ENCODE assay signal across 8 mouse cellular contexts in the genomic region with DNA sequence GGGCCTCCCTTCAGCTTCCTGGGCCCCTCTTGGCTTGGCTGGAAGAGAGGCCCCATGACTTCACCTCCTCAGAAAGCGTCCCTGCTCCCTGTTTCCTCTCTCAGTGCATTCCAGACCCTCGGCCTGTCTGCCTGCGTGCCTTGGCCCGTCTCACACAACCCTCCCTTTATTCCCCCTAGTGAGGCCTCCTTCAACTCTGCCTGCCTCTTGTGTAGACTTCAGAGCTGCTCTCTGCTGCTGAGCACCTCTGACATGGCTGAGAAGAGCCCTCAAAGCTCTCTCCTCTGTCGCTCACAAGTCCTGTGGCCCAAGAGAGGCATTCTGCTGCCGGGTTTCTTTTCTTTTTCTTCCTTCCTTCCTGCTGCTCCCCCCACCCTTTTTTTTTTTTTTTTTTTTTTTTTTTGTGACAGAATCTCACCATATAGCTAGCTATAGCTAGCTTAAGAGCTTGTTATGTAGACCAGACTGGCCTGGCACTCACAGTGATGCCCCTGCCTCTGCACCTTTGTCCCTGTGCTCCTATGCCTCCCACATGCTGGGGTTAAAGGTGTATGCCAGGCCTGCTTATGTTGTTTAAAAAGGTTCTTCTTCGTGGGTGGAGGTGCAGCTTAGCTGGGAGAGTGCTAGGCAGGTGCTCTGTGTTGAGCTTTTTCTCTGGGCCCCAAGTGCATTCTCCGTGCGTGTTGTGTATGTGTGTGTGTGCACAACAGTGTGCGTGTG. TPM values are rescaled to one million over a fixed set of nuclear protein-coding genes. Genes with fewer than 3 reads are reported as not detected.
DNase-seq lines count a peak whose midpoint lies in the region; ATAC-seq and TF ChIP-seq lines count a peak whose summit lies in the region.

No protein-coding gene starts in this region.

- H3K27me3 ChIP-seq in embryonic facial prominence, embryonic 13.5 days, result no peaks in the 10 kb centered on the region
- H3K27me3 ChIP-seq in intestine, postnatal 0 days (replicated peaks; ENCODE audit: control insufficient read depth, insufficient read depth, low read length), result no peaks in the 10 kb centered on the region
- no peaks in the 10 kb centered on the region for H3K27me3 ChIP-seq in midbrain, embryonic 13.5 days

- H3K9me3 ChIP-seq in embryonic facial prominence, embryonic 13.5 days, result no peaks in the 10 kb centered on the region
- H3K9me3 ChIP-seq in intestine, postnatal 0 days (ENCODE audit: control insufficient read depth), result no peaks in the 10 kb centered on the region
- no peaks in the 10 kb centered on the region for H3K9me3 ChIP-seq in midbrain, embryonic 13.5 days

- peak overlapping the region; percentile 37 for H3K9ac ChIP-seq in embryonic facial prominence, embryonic 13.5 days
- peak overlapping the region; percentile 27; the same call in 1 of the 2 replicates for H3K9ac ChIP-seq in intestine, postnatal 0 days (ENCODE audit: low read depth, low read length)
- H3K9ac ChIP-seq in midbrain, embryonic 13.5 days (replicated peaks), result no peak overlapping the region

- H3K4me1 ChIP-seq in embryonic facial prominence, embryonic 13.5 days, result peaks cover 44% of the 10 kb centered on the region
- H3K4me1 ChIP-seq in intestine, postnatal 0 days (replicated peaks; ENCODE audit: control insufficient read depth, insufficient read depth, low read length), result peaks cover 21% of the 10 kb centered on the region
- peaks cover 24% of the 10 kb centered on the region for H3K4me1 ChIP-seq in midbrain, embryonic 13.5 days (replicated peaks)

- no peak for TF ChIP-seq CTCF in intestine, postnatal 0 days (IDR thresholded peaks at IDR 0.05; ENCODE audit: low read depth)

- DNase-seq in gastrocnemius, postnatal 14 days, result peak; percentile 34
- DNase-seq in gastrocnemius, postnatal 36 days, result no peak
- DNase-seq in cerebellum, adult 11 months, result no peak
- no peak for DNase-seq in B cell, adult 2 months

- ATAC-seq in embryonic facial prominence, embryonic 13.5 days (ENCODE audit: insufficient number of reproducible peaks, insufficient read depth, low FRiP score, low TSS enrichment, low read depth), result peak; percentile 64
- peak; percentile 68 for ATAC-seq in intestine, postnatal 0 days
- ATAC-seq in midbrain, embryonic 13.5 days, result peak; percentile 35
- no peak for ATAC-seq in frontal cortex, adult (ENCODE audit: low TSS enrichment)

- intact Hi-C loops in gastrocnemius, postnatal 14 days (cut with DNase I; ENCODE audit: low total_unique reads), result no loop called here
- intact Hi-C loops in gastrocnemius, postnatal 36 days (cut with DNase I), result no loop called here

- H3K36me3 ChIP-seq in embryonic facial prominence, embryonic 13.5 days, result no peaks in the 10 kb centered on the region
- H3K36me3 ChIP-seq in intestine, postnatal 0 days (ENCODE audit: control insufficient read depth, insufficient read depth), result no peaks in the 10 kb centered on the region
- no peaks in the 10 kb centered on the region for H3K36me3 ChIP-seq in midbrain, embryonic 13.5 days

- H3K4me3 ChIP-seq in embryonic facial prominence, embryonic 13.5 days, result no peak overlapping the region
- no peak overlapping the region for H3K4me3 ChIP-seq in intestine, postnatal 0 days (ENCODE audit: low read depth, low read length)
- H3K4me3 ChIP-seq in midbrain, embryonic 13.5 days (replicated peaks), result no peak overlapping the region

- 34% methylated on average over 10 of the region's 10 CpGs for WGBS in embryonic facial prominence, embryonic 13.5 days
- WGBS in intestine, postnatal 0 days, result 26% methylated on average over 10 of the region's 10 CpGs
- WGBS in midbrain, embryonic 13.5 days, result 43% methylated on average over 10 of the region's 10 CpGs

- peak overlapping the region; percentile 12 for H3K4me2 ChIP-seq in embryonic facial prominence, embryonic 13.5 days
- peak overlapping the region; percentile 32; the same call in 1 of the 2 replicates for H3K4me2 ChIP-seq in intestine, postnatal 0 days (replicated peaks; ENCODE audit: low read depth)
- H3K4me2 ChIP-seq in midbrain, embryonic 13.5 days (replicated peaks), result no peak overlapping the region

- H3K27ac ChIP-seq in embryonic facial prominence, embryonic 13.5 days, result peak overlapping the region; percentile 94
- H3K27ac ChIP-seq in intestine, postnatal 0 days (ENCODE audit: low read depth, low read length), result peak overlapping the region; percentile 76
- H3K27ac ChIP-seq in midbrain, embryonic 13.5 days, result peak overlapping the region; percentile 63

RNA-seq across cellular contexts. Expression of gene Ccnd3, which starts 22.9 kb away (rescaled TPM):
- total RNA-seq in gastrocnemius, postnatal 14 days (2021), result 10 to 100 TPM; 57.0 to 63.3 TPM
- 10 to 100 TPM; 31.4 to 31.5 TPM for total RNA-seq in gastrocnemius, postnatal 36 days (2021)
- 359 and 377 TPM in 2 replicates for polyA plus RNA-seq in embryonic facial prominence, embryonic 13.5 days (2015; fragmentation: Nextera tagmentation; extraction: Ambion mirVana)
- polyA plus RNA-seq in intestine, postnatal 0 days (2015; fragmentation: Nextera tagmentation; extraction: Ambion mirVana), result 175 and 180 TPM in 2 replicates
- 60.4 and 71.4 TPM in 2 replicates for polyA plus RNA-seq in midbrain, embryonic 13.5 days (2015; fragmentation: Nextera tagmentation; extraction: Ambion mirVana)

RNA-seq across cellular contexts. Expression of gene Taf8, which starts 25.6 kb away (rescaled TPM):
- total RNA-seq in gastrocnemius, postnatal 14 days (2021), result 10 to 100 TPM in 1 of 2 experiments, 1 to 10 TPM in 1; 9.5 to 10.2 TPM
- 10 to 100 TPM; 10.4 to 12.8 TPM for total RNA-seq in gastrocnemius, postnatal 36 days (2021)
- 34.1 and 38.1 TPM in 2 replicates for polyA plus RNA-seq in embryonic facial prominence, embryonic 13.5 days (2015; fragmentation: Nextera tagmentation; extraction: Ambion mirVana)
- polyA plus RNA-seq in intestine, postnatal 0 days (2015; fragmentation: Nextera tagmentation; extraction: Ambion mirVana), result 8.3 and 9.2 TPM in 2 replicates
- polyA plus RNA-seq in midbrain, embryonic 13.5 days (2015; fragmentation: Nextera tagmentation; extraction: Ambion mirVana), result 24.6 and 27.3 TPM in 2 replicates
